Mouse (Mus musculus): Measurements from ENCODE around the gene Tex2. TPM values are rescaled to one million over a fixed set of nuclear protein-coding genes. Genes with fewer than 3 reads are reported as not detected.
"Not testable (repeated sequence)": the region's sequence is repeated elsewhere in the genome, so short reads cannot be mapped to it uniquely, and the experiment has no call there.

Tex2 gene
- polyA plus RNA-seq, 1 experiment from 2014 or later = 37.5 TPM

DNA sequence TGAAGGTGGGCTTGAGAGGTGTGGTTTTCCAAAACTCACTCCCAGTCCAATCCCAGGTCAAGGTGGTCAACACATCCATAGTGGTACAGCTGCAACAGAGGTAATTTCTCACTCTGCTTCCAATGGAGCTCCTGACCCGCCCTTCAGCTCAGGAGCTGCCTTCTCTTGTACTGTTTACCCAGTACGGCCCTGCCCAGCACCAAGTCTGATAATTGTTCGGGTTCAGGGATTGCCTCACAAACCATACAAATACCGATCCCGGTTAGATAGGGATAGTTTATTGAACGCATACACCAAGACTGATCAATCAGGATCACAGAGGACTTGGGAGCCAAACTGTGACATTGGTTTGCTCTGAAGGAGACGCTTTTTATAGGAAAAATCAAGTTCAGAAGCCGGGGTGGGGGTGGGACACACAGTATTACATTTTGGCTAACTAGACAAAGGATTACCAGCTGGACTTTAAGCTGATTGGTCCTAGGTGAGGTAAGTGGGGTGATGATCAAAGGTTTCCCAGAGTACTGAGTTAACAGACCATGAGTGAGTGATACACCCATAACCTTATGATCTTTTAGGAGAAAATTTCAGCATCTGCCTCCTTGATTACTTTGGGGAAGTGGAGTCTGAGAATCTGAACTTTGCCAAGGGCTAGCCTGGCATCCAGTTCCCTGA lies 29.9 kb upstream of the Tex2 start:
- Histone ChIP-seq H3K36me3 (ENCODE audit: control insufficient read depth, insufficient read depth, low read length) (no peaks in the 10 kb centered on the region), H3K27me3 (ENCODE audit: control insufficient read depth, insufficient read depth, low read depth, low read length) (no peaks in the 10 kb centered on the region), H3K9ac (ENCODE audit: low read depth, low read length) (no peak overlapping the region), H3K4me3 (ENCODE audit: low read depth, low read length) (no peak overlapping the region), H3K27ac (ENCODE audit: low read length) (no peak overlapping the region), H3K9me3 (replicated peaks; ENCODE audit: control insufficient read depth, low read length, poor library complexity, severe bottlenecking) (no peaks in the 10 kb centered on the region), H3K4me1 (ENCODE audit: control insufficient read depth, insufficient read depth, low read length) (peaks cover 12% of the 10 kb centered on the region), H3K4me2 (ENCODE audit: low read length) (no peak overlapping the region)
- ATAC-seq = no peak
- 81% methylated on average over 8 of the region's 8 CpGs for WGBS

DNA sequence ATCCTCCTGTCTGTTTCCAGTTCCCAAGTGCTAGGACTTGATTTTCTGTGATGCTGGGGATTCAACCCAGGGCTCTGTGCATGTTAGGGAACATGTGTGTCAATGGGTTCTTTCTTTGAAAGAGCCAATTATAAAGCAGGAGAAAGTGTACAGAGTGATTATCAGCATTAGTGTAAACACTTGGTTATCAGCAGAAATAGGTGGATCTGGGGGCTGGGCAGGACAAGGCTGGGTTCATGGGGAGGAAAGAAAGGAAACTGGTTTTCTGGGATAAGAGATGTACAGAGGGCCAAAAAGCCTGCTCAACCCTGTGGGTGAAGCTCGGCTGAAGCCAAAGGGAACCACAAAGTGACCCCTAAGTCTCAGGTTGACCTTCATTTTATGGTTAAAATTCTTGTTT lies 28.4 kb upstream of the Tex2 start:
- no peak overlapping the region for H3K4me2 ChIP-seq (ENCODE audit: low read length)
- H3K27ac ChIP-seq (ENCODE audit: low read length) = no peak overlapping the region
- H3K4me3 ChIP-seq (ENCODE audit: low read depth, low read length) = no peak overlapping the region
- no peaks in the 10 kb centered on the region for H3K27me3 ChIP-seq (ENCODE audit: control insufficient read depth, insufficient read depth, low read depth, low read length)
- WGBS = 74% methylated on average over 1 of the region's 1 CpGs
- H3K9me3 ChIP-seq (replicated peaks; ENCODE audit: control insufficient read depth, low read length, poor library complexity, severe bottlenecking) = no peaks in the 10 kb centered on the region
- H3K4me1 ChIP-seq (ENCODE audit: control insufficient read depth, insufficient read depth, low read length) = peaks cover 12% of the 10 kb centered on the region
- ATAC-seq = no peak
- no peak overlapping the region for H3K9ac ChIP-seq (ENCODE audit: low read depth, low read length)
- H3K36me3 ChIP-seq (ENCODE audit: control insufficient read depth, insufficient read depth, low read length) = no peaks in the 10 kb centered on the region

DNA sequence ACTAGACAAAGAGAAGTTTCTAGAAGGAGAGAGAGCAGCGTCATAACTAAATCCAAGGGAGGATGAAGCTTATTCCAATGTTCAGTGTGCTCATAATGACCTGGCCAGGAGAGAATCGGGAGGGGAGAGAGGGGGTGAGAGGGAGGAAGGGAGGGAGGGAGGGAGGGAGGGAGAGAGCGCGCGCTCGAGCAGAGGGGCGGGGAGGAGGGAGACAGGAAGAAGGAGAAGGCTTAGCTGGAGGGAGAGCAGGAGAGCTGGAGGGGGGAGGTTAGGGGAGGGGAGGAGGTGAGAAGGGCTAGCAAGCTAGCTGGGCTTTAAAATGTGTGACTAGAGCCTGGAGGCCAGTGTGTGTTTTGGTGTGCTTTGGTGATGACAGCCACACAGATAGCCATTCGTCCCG lies 26.8 kb upstream of the Tex2 start:
- Histone ChIP-seq H3K9ac (ENCODE audit: low read depth, low read length) (no peak overlapping the region), H3K9me3 (replicated peaks; ENCODE audit: control insufficient read depth, low read length, poor library complexity, severe bottlenecking) (no peaks in the 10 kb centered on the region), H3K4me1 (ENCODE audit: control insufficient read depth, insufficient read depth, low read length) (peaks cover 12% of the 10 kb centered on the region), H3K4me2 (ENCODE audit: low read length) (no peak overlapping the region), H3K4me3 (ENCODE audit: low read depth, low read length) (no peak overlapping the region), H3K27me3 (ENCODE audit: control insufficient read depth, insufficient read depth, low read depth, low read length) (no peaks in the 10 kb centered on the region), H3K36me3 (ENCODE audit: control insufficient read depth, insufficient read depth, low read length) (no peaks in the 10 kb centered on the region), H3K27ac (ENCODE audit: low read length) (no peak overlapping the region)
- no peak for ATAC-seq
- WGBS = 29% methylated on average over 7 of the region's 9 CpGs

DNA sequence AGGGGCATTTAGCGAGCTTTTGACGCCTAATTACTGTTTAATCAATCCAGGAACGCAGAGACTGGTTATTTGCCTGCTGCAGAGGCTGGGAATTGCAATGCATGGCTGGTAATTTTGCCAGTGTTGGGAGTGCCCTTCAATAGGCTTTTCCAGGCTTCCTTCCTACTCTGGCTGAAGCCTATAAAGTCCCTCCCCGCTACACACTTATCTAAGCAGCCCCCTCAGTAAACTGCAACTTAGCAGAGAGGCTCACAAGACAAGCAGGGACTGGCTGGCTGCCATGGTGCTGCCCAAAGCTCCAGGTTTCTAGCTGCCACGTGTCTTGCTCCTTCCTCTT lies 26.1 kb upstream of the Tex2 start:
- Histone ChIP-seq H3K9ac (ENCODE audit: low read depth, low read length) (no peak overlapping the region), H3K4me1 (ENCODE audit: control insufficient read depth, insufficient read depth, low read length) (peaks cover 12% of the 10 kb centered on the region), H3K4me2 (ENCODE audit: low read length) (no peak overlapping the region), H3K9me3 (replicated peaks; ENCODE audit: control insufficient read depth, low read length, poor library complexity, severe bottlenecking) (no peaks in the 10 kb centered on the region), H3K4me3 (ENCODE audit: low read depth, low read length) (no peak overlapping the region), H3K27ac (ENCODE audit: low read length) (no peak overlapping the region), H3K36me3 (ENCODE audit: control insufficient read depth, insufficient read depth, low read length) (no peaks in the 10 kb centered on the region), H3K27me3 (ENCODE audit: control insufficient read depth, insufficient read depth, low read depth, low read length) (no peaks in the 10 kb centered on the region)
- ATAC-seq = no peak
- 29% methylated on average over 5 of the region's 5 CpGs for WGBS

DNA sequence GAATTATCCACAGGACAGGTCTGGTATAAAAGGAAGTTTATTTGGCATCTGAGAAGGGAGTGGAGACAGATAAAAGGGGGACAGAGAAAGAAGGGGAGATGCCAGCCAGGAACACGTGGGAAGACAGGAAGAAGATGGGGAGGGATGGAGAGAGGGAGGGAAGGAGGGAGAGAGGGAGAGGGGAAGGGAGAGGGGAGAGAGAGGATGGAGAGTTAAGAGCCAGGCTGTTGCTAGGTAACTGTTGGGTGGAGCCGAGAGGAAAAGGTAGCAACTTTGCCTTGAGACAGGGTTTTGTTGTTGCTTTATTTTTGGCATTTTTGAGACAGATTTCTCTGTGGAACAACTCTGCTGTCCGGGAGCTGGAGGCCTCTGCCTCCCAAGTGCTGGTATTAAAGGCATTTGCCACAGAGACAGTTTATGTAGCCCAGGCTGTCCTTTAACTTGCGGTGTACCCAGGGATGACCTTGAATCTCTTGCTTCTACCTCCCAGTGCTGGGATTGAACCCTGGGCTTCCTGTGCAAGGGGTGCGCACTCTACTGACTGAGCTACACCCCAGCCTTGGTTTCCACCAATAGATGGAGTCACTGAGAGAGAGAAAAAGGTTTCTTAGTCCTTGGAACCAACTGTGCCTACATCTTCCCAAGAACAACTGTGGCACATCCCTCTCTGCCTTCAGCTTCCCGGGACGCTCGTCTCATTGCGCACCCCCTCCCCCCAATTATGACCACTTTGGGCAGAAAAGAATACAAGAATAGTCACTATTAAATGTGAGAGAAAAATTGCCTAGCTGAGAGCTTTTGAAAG lies 25.5 kb upstream of the Tex2 start:
- Histone ChIP-seq H3K36me3 (ENCODE audit: control insufficient read depth, insufficient read depth, low read length) (no peaks in the 10 kb centered on the region), H3K4me3 (ENCODE audit: low read depth, low read length) (no peak overlapping the region), H3K4me1 (ENCODE audit: control insufficient read depth, insufficient read depth, low read length) (peaks cover 12% of the 10 kb centered on the region), H3K27ac (ENCODE audit: low read length) (no peak overlapping the region), H3K9ac (ENCODE audit: low read depth, low read length) (no peak overlapping the region), H3K4me2 (ENCODE audit: low read length) (no peak overlapping the region), H3K27me3 (ENCODE audit: control insufficient read depth, insufficient read depth, low read depth, low read length) (no peaks in the 10 kb centered on the region), H3K9me3 (replicated peaks; ENCODE audit: control insufficient read depth, low read length, poor library complexity, severe bottlenecking) (no peaks in the 10 kb centered on the region)
- ATAC-seq = no peak
- WGBS = 29% methylated on average over 9 of the region's 9 CpGs

DNA sequence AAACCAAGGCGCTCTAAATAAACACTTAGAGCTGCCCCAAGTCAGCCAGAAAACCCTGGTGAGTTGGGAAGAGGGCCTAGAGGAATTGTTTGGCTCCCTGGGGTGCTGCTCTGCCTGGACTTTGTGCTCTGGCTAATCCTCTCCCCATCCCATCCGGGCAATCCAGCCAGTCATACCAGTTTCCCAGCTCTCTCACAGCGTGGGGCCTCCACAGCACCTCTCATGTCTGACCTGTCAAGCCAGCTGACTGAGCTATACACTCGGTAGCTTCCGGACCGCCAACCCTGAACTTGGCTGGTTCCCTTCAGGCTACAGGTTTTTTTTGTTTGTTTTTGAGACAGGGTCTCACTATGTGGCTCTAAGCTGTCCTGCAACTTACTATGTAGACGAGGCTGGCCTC lies 24.5 kb upstream of the Tex2 start:
- 10% methylated on average over 7 of the region's 7 CpGs for WGBS
- ATAC-seq = no peak
- H3K4me3 ChIP-seq (ENCODE audit: low read depth, low read length) = no peak overlapping the region
- peaks cover 12% of the 10 kb centered on the region for H3K4me1 ChIP-seq (ENCODE audit: control insufficient read depth, insufficient read depth, low read length)
- no peak overlapping the region for H3K4me2 ChIP-seq (ENCODE audit: low read length)
- H3K27ac ChIP-seq (ENCODE audit: low read length) = no peak overlapping the region
- no peaks in the 10 kb centered on the region for H3K27me3 ChIP-seq (ENCODE audit: control insufficient read depth, insufficient read depth, low read depth, low read length)
- H3K9me3 ChIP-seq (replicated peaks; ENCODE audit: control insufficient read depth, low read length, poor library complexity, severe bottlenecking) = no peaks in the 10 kb centered on the region
- H3K9ac ChIP-seq (ENCODE audit: low read depth, low read length) = no peak overlapping the region
- H3K36me3 ChIP-seq (ENCODE audit: control insufficient read depth, insufficient read depth, low read length) = no peaks in the 10 kb centered on the region

DNA sequence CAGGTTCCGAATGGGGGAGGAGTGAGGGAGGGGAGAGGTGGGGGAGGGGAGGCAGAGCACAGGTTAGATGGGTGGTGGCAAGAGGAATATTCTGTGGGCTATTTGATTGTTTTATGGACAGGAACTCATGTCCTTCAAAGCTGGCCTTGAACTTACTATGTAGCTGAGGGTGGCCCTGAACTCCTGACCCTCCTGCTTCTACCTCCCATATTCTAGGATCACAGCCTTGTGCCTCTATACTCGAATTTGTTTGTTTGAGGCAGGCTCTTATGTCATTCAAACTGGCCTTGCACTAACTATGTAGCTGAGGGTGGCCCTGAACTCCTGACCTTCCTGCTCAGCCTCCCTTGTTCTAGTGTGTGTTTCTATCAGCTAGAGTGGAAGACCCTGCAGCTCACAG lies 22.7 kb upstream of the Tex2 start:
- Histone ChIP-seq H3K9ac (ENCODE audit: low read depth, low read length) (no peak overlapping the region), H3K9me3 (replicated peaks; ENCODE audit: control insufficient read depth, low read length, poor library complexity, severe bottlenecking) (no peaks in the 10 kb centered on the region), H3K27ac (ENCODE audit: low read length) (no peak overlapping the region), H3K27me3 (ENCODE audit: control insufficient read depth, insufficient read depth, low read depth, low read length) (no peaks in the 10 kb centered on the region), H3K4me2 (ENCODE audit: low read length) (no peak overlapping the region), H3K4me3 (ENCODE audit: low read depth, low read length) (no peak overlapping the region), H3K4me1 (ENCODE audit: control insufficient read depth, insufficient read depth, low read length) (peaks cover 12% of the 10 kb centered on the region), H3K36me3 (ENCODE audit: control insufficient read depth, insufficient read depth, low read length) (no peaks in the 10 kb centered on the region)
- ATAC-seq = no peak
- 54% methylated on average over 2 of the region's 2 CpGs for WGBS

DNA sequence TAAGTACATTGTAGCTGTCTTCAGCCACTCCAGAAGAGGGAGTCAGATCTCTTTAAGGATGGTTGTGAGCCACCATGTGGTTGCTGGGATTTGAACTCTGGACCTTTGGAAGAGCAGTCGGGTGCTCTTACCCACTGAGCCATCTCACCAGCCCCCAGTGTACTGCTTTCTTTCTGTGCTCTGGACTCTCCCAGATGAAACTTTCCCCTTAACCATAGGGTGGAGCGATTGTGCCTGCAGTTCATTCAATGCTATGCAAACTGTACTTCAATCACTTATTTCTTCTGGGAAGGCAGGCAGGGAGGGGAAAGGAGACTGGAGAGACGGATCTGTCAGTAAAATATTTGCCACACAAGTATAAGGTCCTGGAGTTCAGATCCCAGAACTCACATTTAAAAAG lies 21.0 kb upstream of the Tex2 start:
- H3K27ac ChIP-seq (ENCODE audit: low read length); H3K4me2 ChIP-seq (ENCODE audit: low read length); H3K4me3 ChIP-seq (ENCODE audit: low read depth, low read length); ATAC-seq; H3K36me3 ChIP-seq (ENCODE audit: control insufficient read depth, insufficient read depth, low read length); H3K27me3 ChIP-seq (ENCODE audit: control insufficient read depth, insufficient read depth, low read depth, low read length); H3K4me1 ChIP-seq (ENCODE audit: control insufficient read depth, insufficient read depth, low read length); H3K9me3 ChIP-seq (replicated peaks; ENCODE audit: control insufficient read depth, low read length, poor library complexity, severe bottlenecking); H3K9ac ChIP-seq (ENCODE audit: low read depth, low read length): not testable (repeated sequence)
- 96% methylated on average over 3 of the region's 3 CpGs for WGBS

DNA sequence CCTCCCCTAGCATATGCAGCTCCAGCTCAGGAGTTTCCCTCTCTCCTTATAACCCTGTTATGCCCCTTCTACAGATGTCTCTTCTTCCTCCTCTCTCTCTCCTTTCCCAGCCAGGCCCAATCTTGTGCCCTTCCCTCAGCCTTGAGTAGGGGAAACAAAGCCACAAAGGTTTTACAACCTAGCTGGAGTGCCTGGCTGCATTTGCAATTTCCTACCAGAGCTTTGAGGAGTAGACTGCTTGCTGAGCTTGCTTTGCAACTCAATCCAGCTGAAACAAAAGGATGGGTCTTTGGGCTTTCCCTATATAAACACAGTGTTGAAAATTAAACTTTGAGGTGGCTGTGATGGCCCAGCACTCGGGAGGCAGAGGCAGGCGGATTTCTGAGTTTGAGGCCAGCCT lies 20.2 kb upstream of the Tex2 start:
- H3K27me3 ChIP-seq (ENCODE audit: control insufficient read depth, insufficient read depth, low read depth, low read length) = no peaks in the 10 kb centered on the region
- H3K9ac ChIP-seq (ENCODE audit: low read depth, low read length) = no peak overlapping the region
- H3K4me2 ChIP-seq (ENCODE audit: low read length) = no peak overlapping the region
- no peak overlapping the region for H3K4me3 ChIP-seq (ENCODE audit: low read depth, low read length)
- no peaks in the 10 kb centered on the region for H3K9me3 ChIP-seq (replicated peaks; ENCODE audit: control insufficient read depth, low read length, poor library complexity, severe bottlenecking)
- WGBS = 91% methylated on average over 2 of the region's 2 CpGs
- no peak for ATAC-seq
- H3K27ac ChIP-seq (ENCODE audit: low read length) = no peak overlapping the region
- H3K4me1 ChIP-seq (ENCODE audit: control insufficient read depth, insufficient read depth, low read length) = no peaks in the 10 kb centered on the region
- no peaks in the 10 kb centered on the region for H3K36me3 ChIP-seq (ENCODE audit: control insufficient read depth, insufficient read depth, low read length)

Measured in midbrain, embryonic 16.5 days (tissue).